9 mouse cellular contexts compared by ENCODE assay signal in the genomic region with DNA sequence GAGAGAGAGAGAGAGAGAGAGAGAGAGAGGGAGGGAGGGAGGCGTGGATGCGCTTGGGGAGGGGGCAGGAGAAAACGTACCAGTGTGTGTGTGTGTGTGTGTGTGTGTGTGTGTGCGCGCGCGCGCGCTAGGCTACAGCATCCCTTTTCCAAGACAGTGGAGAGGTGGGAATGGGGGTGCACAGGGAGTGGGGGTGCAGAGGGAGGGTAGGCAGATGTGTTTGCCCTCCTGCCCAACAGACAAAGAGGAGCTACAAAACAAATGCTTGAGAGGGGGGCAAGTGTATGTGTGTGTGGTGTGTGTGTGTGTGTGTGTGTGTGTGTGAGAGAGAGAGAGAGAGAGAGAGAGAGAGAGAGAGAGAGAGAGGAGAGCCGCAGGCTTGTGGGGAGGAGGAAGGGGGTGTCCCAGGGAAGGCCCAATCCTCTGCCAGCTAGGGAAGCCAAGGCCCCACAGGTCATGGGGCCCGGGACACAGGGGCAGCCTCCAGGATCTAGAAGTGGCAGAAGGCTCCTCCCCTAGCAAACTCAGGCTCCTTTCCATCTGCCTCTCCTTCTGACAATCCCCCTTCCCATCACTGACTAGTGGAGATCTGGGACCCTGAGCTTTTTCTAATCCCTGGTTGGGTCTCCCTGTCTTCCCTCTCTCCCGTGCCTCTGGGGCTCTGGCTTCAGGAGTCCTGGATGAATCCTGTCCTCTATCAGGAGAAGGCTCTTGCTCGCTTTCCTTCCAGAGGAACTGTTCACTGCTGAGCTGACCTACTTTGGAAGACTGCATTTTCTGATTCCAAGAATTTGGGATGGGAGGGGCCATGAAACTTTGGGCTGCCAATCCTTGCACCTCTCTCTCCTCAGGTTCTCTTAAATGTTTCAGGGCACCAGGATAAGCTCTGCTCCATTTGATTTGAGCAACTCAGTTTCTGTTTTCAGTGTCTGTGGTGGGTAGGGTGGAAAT. TPM values are rescaled to one million over a fixed set of nuclear protein-coding genes. Genes with fewer than 3 reads are reported as not detected.
DNase-seq lines count a peak whose midpoint lies in the region; ATAC-seq lines count a peak whose summit lies in the region.
"Had no signal": no experiment of that assay in that cellular context is flagged by ENCODE, and none has a peak within 500 bp of the region (broad histone marks: within the 10 kb centered on the region; RNA-seq: fewer than 3 reads in every experiment).

No protein-coding gene starts in this region.

- H3K9ac ChIP-seq in heart, embryonic 15.5 days: 0 out of 2 replicates have a peak overlapping the region, but pooled peaks have one; percentile 27
- H3K9ac ChIP-seq in kidney, embryonic 16.5 days (replicated peaks; ENCODE audit: low read length): peak overlapping the region; percentile 25
- H3K9ac ChIP-seq in liver, embryonic 16.5 days (ENCODE audit: low read depth, low read length): no peak overlapping the region

- WGBS in embryonic facial prominence, embryonic 10.5 days: 7% methylated on average over 12 of the region's 13 CpGs
- 14% methylated on average over 12 of the region's 13 CpGs for WGBS in heart, embryonic 15.5 days
- 19% methylated on average over 5 of the region's 13 CpGs for WGBS in kidney, embryonic 16.5 days
- 23% methylated on average over 9 of the region's 13 CpGs for WGBS in liver, embryonic 16.5 days (ENCODE audit: insufficient replicate concordance)

- H3K4me1 ChIP-seq in embryonic facial prominence, embryonic 10.5 days: peaks cover 39% of the 10 kb centered on the region
- H3K4me1 ChIP-seq in heart, embryonic 15.5 days (replicated peaks): peaks cover 22% of the 10 kb centered on the region
- peaks cover 14% of the 10 kb centered on the region for H3K4me1 ChIP-seq in kidney, embryonic 16.5 days (ENCODE audit: insufficient read depth, low read length)
- H3K4me1 ChIP-seq in liver, embryonic 16.5 days (ENCODE audit: control insufficient read depth, low read depth, low read length): no peaks in the 10 kb centered on the region; the same call in 1 of the 2 replicates

- peaks cover 22% of the 10 kb centered on the region for H3K27me3 ChIP-seq in embryonic facial prominence, embryonic 10.5 days (replicated peaks; ENCODE audit: low read depth, poor library complexity, severe bottlenecking)
- no peaks in the 10 kb centered on the region for H3K27me3 ChIP-seq in heart, embryonic 15.5 days
- no peaks in the 10 kb centered on the region for H3K27me3 ChIP-seq in kidney, embryonic 16.5 days (ENCODE audit: insufficient read depth, low read length)
- peaks cover 42% of the 10 kb centered on the region for H3K27me3 ChIP-seq in liver, embryonic 16.5 days (ENCODE audit: control insufficient read depth, insufficient read depth, low read depth, low read length)

- peak overlapping the region; percentile 92 for H3K4me2 ChIP-seq in heart, embryonic 15.5 days
- H3K4me2 ChIP-seq in kidney, embryonic 16.5 days (replicated peaks; ENCODE audit: low read depth, low read length): peak overlapping the region; percentile 94
- peak overlapping the region; percentile 62 for H3K4me2 ChIP-seq in liver, embryonic 16.5 days (ENCODE audit: low read depth, low read length)

- H3K9me3 ChIP-seq in embryonic facial prominence, embryonic 10.5 days: no peaks in the 10 kb centered on the region
- H3K9me3 ChIP-seq in heart, embryonic 15.5 days (replicated peaks): no peaks in the 10 kb centered on the region
- H3K9me3 ChIP-seq in kidney, embryonic 16.5 days (ENCODE audit: low read length): no peaks in the 10 kb centered on the region
- no peaks in the 10 kb centered on the region for H3K9me3 ChIP-seq in liver, embryonic 16.5 days (replicated peaks; ENCODE audit: control insufficient read depth, low read length)

- H3K36me3 ChIP-seq in embryonic facial prominence, embryonic 10.5 days (replicated peaks): peaks cover 10% of the 10 kb centered on the region; the same call in 1 of the 2 replicates
- no peaks in the 10 kb centered on the region for H3K36me3 ChIP-seq in heart, embryonic 15.5 days
- H3K36me3 ChIP-seq in kidney, embryonic 16.5 days (ENCODE audit: insufficient read depth, low read length): no peaks in the 10 kb centered on the region
- H3K36me3 ChIP-seq in liver, embryonic 16.5 days (ENCODE audit: control insufficient read depth, insufficient read depth): no peaks in the 10 kb centered on the region

- ATAC-seq in heart, embryonic 15.5 days (replicated peaks; ENCODE audit: insufficient number of reproducible peaks, insufficient read depth, low FRiP score, low read depth): peak; percentile 61; the same call in 1 of the 2 replicates
- peak; percentile 71; the same call in 1 of the 2 replicates for ATAC-seq in kidney, embryonic 16.5 days (ENCODE audit: low FRiP score, low TSS enrichment)
- peak; percentile 28; the same call in 1 of the 2 replicates for ATAC-seq in liver, embryonic 16.5 days (ENCODE audit: low read depth)

- peak; percentile 58 to 68 for DNase-seq in layer of hippocampus, postnatal 10 days (ENCODE audit: low spot score in 2 of 2)
- no peak for DNase-seq in layer of hippocampus, adult 9-11 months
- DNase-seq in embryonic facial prominence, embryonic 10.5 days (ENCODE audit: low spot score): peak; percentile 74
- peak; percentile 80 for DNase-seq in retina, embryonic 14.5 days (ENCODE audit: low spot score)
- DNase-seq in ovary, postnatal 10 days (ENCODE audit: low spot score): no peak

- peak overlapping the region; percentile 83 for H3K27ac ChIP-seq in embryonic facial prominence, embryonic 10.5 days (replicated peaks)
- peak overlapping the region; percentile 42 for H3K27ac ChIP-seq in heart, embryonic 15.5 days
- peak overlapping the region; percentile 32; the same call in 1 of the 2 replicates for H3K27ac ChIP-seq in kidney, embryonic 16.5 days (ENCODE audit: low read length)
- H3K27ac ChIP-seq in liver, embryonic 16.5 days (ENCODE audit: low read length): no peak overlapping the region

- H3K4me3 ChIP-seq in embryonic facial prominence, embryonic 10.5 days: peak overlapping the region; percentile 66
- H3K4me3 ChIP-seq in heart, embryonic 15.5 days: peak overlapping the region; percentile 61
- peak overlapping the region; percentile 60 for H3K4me3 ChIP-seq in kidney, embryonic 16.5 days (ENCODE audit: low read length)
- H3K4me3 ChIP-seq in liver, embryonic 16.5 days (ENCODE audit: low read depth, low read length): no peak overlapping the region

RNA-seq across cellular contexts. Expression of a gene that starts 0.6 kb away (rescaled TPM):
- total RNA-seq in layer of hippocampus, postnatal 10 days (2021): 10 to 100 TPM; 17.2 to 17.7 TPM
- 2.9 and 3.5 TPM in 2 replicates for polyA plus RNA-seq in embryonic facial prominence, embryonic 10.5 days (2016; fragmentation: Nextera tagmentation; extraction: Ambion mirVana)
- 1.3 and 1.4 TPM in 2 replicates for polyA plus RNA-seq in heart, embryonic 15.5 days (2015; fragmentation: Nextera tagmentation; extraction: Ambion mirVana)
- 1.4 and 2.0 TPM in 2 replicates for polyA plus RNA-seq in kidney, embryonic 16.5 days (2015; fragmentation: Nextera tagmentation; extraction: Ambion mirVana)
- 0.08 and 0.15 TPM in 2 replicates for polyA plus RNA-seq in liver, embryonic 16.5 days (2015; fragmentation: Nextera tagmentation; extraction: Ambion mirVana)
- total RNA-seq: MEL had no signal

RNA-seq across cellular contexts. Expression of a gene that starts 19.9 kb away (rescaled TPM):
- total RNA-seq in layer of hippocampus, postnatal 10 days (2021): 100 to 1,000 TPM; 508 to 545 TPM
- 566 and 582 TPM in 2 replicates for polyA plus RNA-seq in embryonic facial prominence, embryonic 10.5 days (2016; fragmentation: Nextera tagmentation; extraction: Ambion mirVana)
- polyA plus RNA-seq in heart, embryonic 15.5 days (2015; fragmentation: Nextera tagmentation; extraction: Ambion mirVana): 359 and 409 TPM in 2 replicates
- polyA plus RNA-seq in kidney, embryonic 16.5 days (2015; fragmentation: Nextera tagmentation; extraction: Ambion mirVana): 628 and 640 TPM in 2 replicates
- 301 and 353 TPM in 2 replicates for polyA plus RNA-seq in liver, embryonic 16.5 days (2015; fragmentation: Nextera tagmentation; extraction: Ambion mirVana)

RNA-seq across cellular contexts. Expression of a gene that starts 27.5 kb away (rescaled TPM):
- 10 to 100 TPM in 1 of 2 experiments, 1 to 10 TPM in 1; 9.5 to 11.9 TPM for total RNA-seq in layer of hippocampus, postnatal 10 days (2021)
- 12.9 and 13.5 TPM in 2 replicates for polyA plus RNA-seq in embryonic facial prominence, embryonic 10.5 days (2016; fragmentation: Nextera tagmentation; extraction: Ambion mirVana)
- 11.1 and 14.4 TPM in 2 replicates for polyA plus RNA-seq in heart, embryonic 15.5 days (2015; fragmentation: Nextera tagmentation; extraction: Ambion mirVana)
- 15.9 and 16.3 TPM in 2 replicates for polyA plus RNA-seq in kidney, embryonic 16.5 days (2015; fragmentation: Nextera tagmentation; extraction: Ambion mirVana)
- polyA plus RNA-seq in liver, embryonic 16.5 days (2015; fragmentation: Nextera tagmentation; extraction: Ambion mirVana): 12.5 and 12.9 TPM in 2 replicates

RNA-seq across cellular contexts. Expression of a gene that starts 49.6 kb away (rescaled TPM):
- 100 to 1,000 TPM; 118 to 125 TPM for total RNA-seq in layer of hippocampus, postnatal 10 days (2021)
- polyA plus RNA-seq in embryonic facial prominence, embryonic 10.5 days (2016; fragmentation: Nextera tagmentation; extraction: Ambion mirVana): 64.4 and 70.4 TPM in 2 replicates
- polyA plus RNA-seq in heart, embryonic 15.5 days (2015; fragmentation: Nextera tagmentation; extraction: Ambion mirVana): 61.0 and 67.8 TPM in 2 replicates
- 84.4 and 86.0 TPM in 2 replicates for polyA plus RNA-seq in kidney, embryonic 16.5 days (2015; fragmentation: Nextera tagmentation; extraction: Ambion mirVana)
- polyA plus RNA-seq in liver, embryonic 16.5 days (2015; fragmentation: Nextera tagmentation; extraction: Ambion mirVana): 36.6 and 38.6 TPM in 2 replicates

RNA-seq across cellular contexts. Expression of a gene that starts 57.0 kb away (rescaled TPM):
- under 1 TPM; 0.71 to 0.76 TPM for total RNA-seq in layer of hippocampus, postnatal 10 days (2021)
- polyA plus RNA-seq in embryonic facial prominence, embryonic 10.5 days (2016; fragmentation: Nextera tagmentation; extraction: Ambion mirVana): 11.9 and 12.2 TPM in 2 replicates
- polyA plus RNA-seq in heart, embryonic 15.5 days (2015; fragmentation: Nextera tagmentation; extraction: Ambion mirVana): 3.4 and 5.0 TPM in 2 replicates
- 11.5 and 12.8 TPM in 2 replicates for polyA plus RNA-seq in kidney, embryonic 16.5 days (2015; fragmentation: Nextera tagmentation; extraction: Ambion mirVana)
- 4.2 and 5.2 TPM in 2 replicates for polyA plus RNA-seq in liver, embryonic 16.5 days (2015; fragmentation: Nextera tagmentation; extraction: Ambion mirVana)

Comparison
In these comparisons a context has a peak if more than half of its experiments do, and no peak if none do; other contexts are left out.
1. DNase-seq: peak in layer of hippocampus, postnatal 10 days (2 of 2), embryonic facial prominence, embryonic 10.5 days (single experiment) and retina, embryonic 14.5 days (single experiment); none in layer of hippocampus, adult 9-11 months (single experiment) and ovary, postnatal 10 days (single experiment).
2. Peak in every context shown above with its lines, with median percentiles within 50 percentile points of each other: ATAC-seq and H3K4me2 ChIP-seq.